Mouse (Mus musculus): Measurements from ENCODE around the gene Pim3. TPM values are rescaled to one million over a fixed set of nuclear protein-coding genes. Genes with fewer than 3 reads are reported as not detected.

Pim3 gene
- total and polyA plus RNA-seq, 2 experiments = 17.7 to 68.3 TPM

DNA sequence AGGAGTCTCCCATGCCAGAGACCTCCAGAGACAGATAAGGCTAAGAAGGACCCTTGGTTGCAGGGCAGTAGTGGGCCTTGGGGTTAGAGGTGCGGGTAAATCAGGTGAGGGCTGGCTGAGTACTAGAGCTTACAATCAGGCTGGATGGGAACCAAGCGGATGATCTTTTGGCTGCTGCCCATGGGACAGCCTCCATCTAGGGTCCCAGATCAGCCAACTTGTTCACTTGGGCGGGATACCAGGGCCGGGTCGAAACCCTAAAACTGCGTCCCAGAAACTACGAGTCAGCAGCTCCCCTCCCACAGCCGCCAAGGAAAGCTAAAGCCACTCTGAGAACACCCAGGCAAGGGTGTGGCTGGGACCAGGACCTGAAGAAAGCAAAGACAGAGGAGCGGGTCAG lies 8.9 kb upstream of the Pim3 start:
- Histone ChIP-seq H3K27ac (replicated peaks; ENCODE audit: insufficient read depth, low read depth, low read length) (peak overlapping the region; percentile 69; the same call in 1 of the 2 replicates), H3K9ac (ENCODE audit: low read depth, low read length) (no peak overlapping the region), H3K4me3 (ENCODE audit: insufficient read depth, low read depth, low read length) (no peak overlapping the region), H3K4me1 (ENCODE audit: control insufficient read depth, insufficient read depth, low read length) (peaks cover 48% of the 10 kb centered on the region), H3K27me3 (ENCODE audit: control insufficient read depth, insufficient read depth, low read length) (no peaks in the 10 kb centered on the region), H3K36me3 (ENCODE audit: control insufficient read depth, insufficient read depth, low read length) (no peaks in the 10 kb centered on the region), H3K79me2 (ENCODE audit: control insufficient read depth, insufficient read depth, low read length) (no peaks in the 10 kb centered on the region)
- peak; percentile 63 for DNase-seq (ENCODE audit: extremely low read depth, low read depth, low spot score)
- WGBS = 58% methylated on average over 9 of the region's 9 CpGs
- TF ChIP-seq CTCF (IDR thresholded peaks at IDR 0.05; ENCODE audit: low read depth, low read length) = no peak
- no peak for TF ChIP-seq POLR2A (IDR thresholded peaks at IDR 0.05; ENCODE audit: extremely low read depth, insufficient read depth, low read length)

DNA sequence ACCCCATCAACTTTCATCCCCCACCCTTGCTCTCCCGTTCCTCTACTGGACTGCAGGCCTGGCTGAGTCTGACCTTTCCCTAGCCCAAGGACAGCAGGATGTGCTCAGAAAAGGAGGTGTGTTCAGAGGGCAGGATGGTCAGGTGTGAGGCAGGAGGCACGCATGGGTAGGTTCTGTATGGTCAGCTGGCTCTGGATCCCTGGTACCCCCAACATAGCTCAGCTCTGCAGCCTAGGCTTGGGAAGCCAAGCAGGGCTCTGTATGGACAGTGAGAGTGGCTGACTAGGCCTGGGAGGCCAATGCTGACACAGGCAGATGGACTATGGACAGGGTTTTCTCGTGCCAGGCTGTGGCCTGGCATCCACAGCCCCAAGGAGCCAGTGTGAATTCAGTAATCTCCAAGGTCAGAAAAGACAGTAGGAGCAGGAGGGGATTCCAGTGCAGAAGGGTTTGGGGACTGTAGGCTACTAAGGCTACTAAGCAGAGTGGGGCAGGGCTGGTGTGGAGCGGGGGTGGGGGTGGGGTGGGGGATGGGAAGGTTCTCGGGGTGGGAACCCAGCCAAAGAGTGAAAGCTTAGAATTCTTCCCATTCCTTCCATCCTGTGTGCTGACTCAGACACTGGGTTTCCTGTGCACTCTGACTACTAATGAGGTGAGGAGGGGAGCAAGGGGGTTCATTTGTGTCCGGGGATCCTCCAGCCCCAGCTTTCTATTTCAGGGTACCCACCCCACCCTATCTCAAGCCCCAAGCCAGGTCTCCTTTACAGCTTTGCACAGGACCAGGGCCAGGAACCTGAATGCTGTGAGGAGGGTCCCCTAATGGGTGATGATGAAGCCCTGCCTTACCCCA lies 7.6 kb upstream of the Pim3 start:
- WGBS = 24% methylated on average over 6 of the region's 6 CpGs
- Histone ChIP-seq H3K4me3 (ENCODE audit: insufficient read depth, low read depth, low read length) (no peak overlapping the region), H3K9ac (ENCODE audit: low read depth, low read length) (peak overlapping the region; percentile 32), H3K27me3 (ENCODE audit: control insufficient read depth, insufficient read depth, low read length) (no peaks in the 10 kb centered on the region), H3K4me1 (ENCODE audit: control insufficient read depth, insufficient read depth, low read length) (peaks cover 57% of the 10 kb centered on the region), H3K27ac (replicated peaks; ENCODE audit: insufficient read depth, low read depth, low read length) (peak overlapping the region; percentile 78), H3K36me3 (ENCODE audit: control insufficient read depth, insufficient read depth, low read length) (no peaks in the 10 kb centered on the region), H3K79me2 (ENCODE audit: control insufficient read depth, insufficient read depth, low read length) (no peaks in the 10 kb centered on the region)
- DNase-seq (ENCODE audit: extremely low read depth, low read depth, low spot score) = peak; percentile 85
- no peak for TF ChIP-seq POLR2A (IDR thresholded peaks at IDR 0.05; ENCODE audit: extremely low read depth, insufficient read depth, low read length)
- no peak for TF ChIP-seq CTCF (IDR thresholded peaks at IDR 0.05; ENCODE audit: low read depth, low read length)

DNA sequence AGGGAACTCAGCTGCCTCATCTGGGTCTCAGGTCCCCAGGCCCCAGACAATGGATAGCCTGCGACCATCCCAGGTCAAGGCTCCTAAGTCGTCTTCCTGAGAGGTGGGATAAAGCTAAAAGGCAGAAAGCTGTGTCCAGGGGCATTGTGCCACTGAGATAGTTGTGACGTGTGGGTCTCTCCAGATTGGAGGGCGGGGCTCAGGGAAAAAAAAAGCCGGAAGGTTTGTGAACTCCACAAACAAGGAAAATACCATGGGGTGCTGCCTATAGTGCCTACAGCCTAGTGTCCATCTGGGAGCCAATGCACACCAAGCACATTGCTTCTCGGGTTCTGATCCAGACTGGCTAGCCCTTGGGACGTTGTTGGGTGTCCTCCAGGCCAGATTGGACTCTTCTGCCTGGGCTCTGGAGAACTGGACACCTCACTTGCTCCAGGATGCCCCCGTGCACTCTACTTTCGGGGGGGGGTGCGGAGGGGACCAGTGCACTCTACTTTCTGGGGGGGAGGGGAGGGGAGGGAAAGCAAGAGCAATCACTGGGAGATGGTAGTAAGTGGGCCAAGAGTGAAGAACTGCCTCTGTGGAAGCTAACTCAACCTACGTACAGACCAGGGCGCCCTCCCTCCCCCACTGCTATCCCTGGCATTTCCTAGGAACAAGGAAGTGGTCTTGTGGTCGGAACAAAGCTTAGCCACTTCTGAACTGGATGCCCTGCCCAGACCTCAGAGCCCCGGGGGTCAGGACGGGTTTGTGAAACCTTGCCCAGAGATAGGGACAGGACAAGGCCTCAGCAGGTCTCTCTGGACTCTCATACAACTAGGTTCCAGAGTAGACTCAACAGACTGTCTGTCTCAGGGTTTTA lies 6.8 kb upstream of the Pim3 start:
- no peak overlapping the region for H3K9ac ChIP-seq (ENCODE audit: low read depth, low read length)
- WGBS = 72% methylated on average over 15 of the region's 15 CpGs
- H3K27me3 ChIP-seq (ENCODE audit: control insufficient read depth, insufficient read depth, low read length) = no peaks in the 10 kb centered on the region
- H3K27ac ChIP-seq (replicated peaks; ENCODE audit: insufficient read depth, low read depth, low read length) = peak overlapping the region; percentile 45
- DNase-seq (ENCODE audit: extremely low read depth, low read depth, low spot score) = no peak
- H3K36me3 ChIP-seq (ENCODE audit: control insufficient read depth, insufficient read depth, low read length) = no peaks in the 10 kb centered on the region
- H3K4me1 ChIP-seq (ENCODE audit: control insufficient read depth, insufficient read depth, low read length) = peaks cover 51% of the 10 kb centered on the region
- TF ChIP-seq CTCF (IDR thresholded peaks at IDR 0.05; ENCODE audit: low read depth, low read length) (no peak), POLR2A (IDR thresholded peaks at IDR 0.05; ENCODE audit: extremely low read depth, insufficient read depth, low read length) (no peak)
- H3K79me2 ChIP-seq (ENCODE audit: control insufficient read depth, insufficient read depth, low read length) = no peaks in the 10 kb centered on the region
- no peak overlapping the region for H3K4me3 ChIP-seq (ENCODE audit: insufficient read depth, low read depth, low read length)

- no peak for TF ChIP-seq POLR2A (IDR thresholded peaks at IDR 0.05; ENCODE audit: extremely low read depth, insufficient read depth, low read length)
- TF ChIP-seq CTCF (IDR thresholded peaks at IDR 0.05; ENCODE audit: low read depth, low read length) = no peak
- H3K4me3 ChIP-seq (ENCODE audit: insufficient read depth, low read depth, low read length) = no peak overlapping the region
- peaks cover 47% of the 10 kb centered on the region for H3K4me1 ChIP-seq (ENCODE audit: control insufficient read depth, insufficient read depth, low read length)
- no peak overlapping the region for H3K27ac ChIP-seq (replicated peaks; ENCODE audit: insufficient read depth, low read depth, low read length)
- WGBS = 69% methylated on average over 6 of the region's 6 CpGs
- DNase-seq (ENCODE audit: extremely low read depth, low read depth, low spot score) = no peak
- no peaks in the 10 kb centered on the region for H3K79me2 ChIP-seq (ENCODE audit: control insufficient read depth, insufficient read depth, low read length)
- no peaks in the 10 kb centered on the region for H3K27me3 ChIP-seq (ENCODE audit: control insufficient read depth, insufficient read depth, low read length)
- H3K9ac ChIP-seq (ENCODE audit: low read depth, low read length) = no peak overlapping the region
- H3K36me3 ChIP-seq (ENCODE audit: control insufficient read depth, insufficient read depth, low read length) = no peaks in the 10 kb centered on the region
Measured at GRCm38 (mm10) chr15:88855896-88856417, 6.0 kb upstream of the Pim3 start.

DNA sequence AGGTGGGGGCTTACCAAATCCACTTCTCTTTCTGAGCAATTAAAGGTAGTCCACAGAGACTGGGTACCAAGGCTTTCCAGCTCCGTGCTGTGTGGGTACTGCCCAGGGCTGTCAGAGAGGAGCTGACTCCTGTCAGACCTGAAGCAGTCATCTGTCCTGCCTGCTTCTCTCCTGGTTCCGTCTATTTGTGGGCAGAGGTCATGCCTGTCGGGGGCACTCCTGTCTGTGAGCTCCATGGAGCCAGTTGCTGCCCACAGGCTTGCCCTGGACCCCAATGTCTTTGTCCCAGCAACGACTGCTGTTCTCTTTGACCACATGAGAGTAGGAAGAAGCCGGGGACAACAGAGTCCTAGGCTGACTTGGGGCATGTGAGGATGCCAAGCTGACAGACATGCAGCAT lies 5.4 kb upstream of the Pim3 start:
- no peak for TF ChIP-seq POLR2A (IDR thresholded peaks at IDR 0.05; ENCODE audit: extremely low read depth, insufficient read depth, low read length)
- no peak for TF ChIP-seq CTCF (IDR thresholded peaks at IDR 0.05; ENCODE audit: low read depth, low read length)
- WGBS = 90% methylated on average over 5 of the region's 5 CpGs
- Histone ChIP-seq H3K4me1 (ENCODE audit: control insufficient read depth, insufficient read depth, low read length) (peaks cover 47% of the 10 kb centered on the region), H3K27ac (replicated peaks; ENCODE audit: insufficient read depth, low read depth, low read length) (no peak overlapping the region), H3K27me3 (ENCODE audit: control insufficient read depth, insufficient read depth, low read length) (no peaks in the 10 kb centered on the region), H3K9ac (ENCODE audit: low read depth, low read length) (no peak overlapping the region), H3K36me3 (ENCODE audit: control insufficient read depth, insufficient read depth, low read length) (no peaks in the 10 kb centered on the region), H3K79me2 (ENCODE audit: control insufficient read depth, insufficient read depth, low read length) (no peaks in the 10 kb centered on the region), H3K4me3 (ENCODE audit: insufficient read depth, low read depth, low read length) (no peak overlapping the region)
- no peak for DNase-seq (ENCODE audit: extremely low read depth, low read depth, low spot score)
